Mouse (Mus musculus) G1E (cell line): ENCODE measurements around the gene 1190002N15Rik.

Source experiments
- CTCF ChIP-seq: IDR thresholded peaks from 2 replicates; pipeline ENCODE4 v1.5.1; 2012; ENCODE audit warnings: low read depth, low read length, inconsistent platforms, mixed read lengths
- GATA1 ChIP-seq: IDR thresholded peaks from 2 replicates; pipeline ENCODE4 v1.6.1; 2012; ENCODE audit warnings: borderline replicate concordance, low read length, inconsistent platforms, mixed read lengths
- GATA2 ChIP-seq: IDR thresholded peaks from 2 replicates; pipeline ENCODE4 v1.6.1; 2012; ENCODE audit warnings: low read depth, low read length, inconsistent platforms, borderline replicate concordance
- POLR2AphosphoS5 ChIP-seq: IDR thresholded peaks from 2 replicates; pipeline ENCODE4 v1.6.1; 2012; ENCODE audit warnings: low read depth, low read length, inconsistent platforms; ENCODE audit not compliant: insufficient replicate concordance

GRCm38 (mm10) chr9:94479382-94479781 is 58.5 kb downstream of the 1190002N15Rik start:
- TF ChIP-seq CTCF (no peak), POLR2AphosphoS5 (no peak), GATA1 (no peak), GATA2 (no peak)
